Mouse (Mus musculus) stomach, postnatal 0 days (tissue): ENCODE results near the gene Kdelr1.

Experiments used
- CTCF ChIP-seq: IDR thresholded peaks from 2 replicates; pipeline ENCODE4 v1.5.1; 2016; ENCODE audit warnings: antibody characterized with exemption, low read depth, mild to moderate bottlenecking, moderate library complexity
- EP300 ChIP-seq: optimal IDR thresholded peaks from 2 replicates; pipeline ENCODE3; 2016; ENCODE audit warnings: antibody characterized with exemption

- TF ChIP-seq EP300, result no peak
- TF ChIP-seq CTCF, result no peak
These were observed 34.0 kb downstream of the Kdelr1 start for GRCm38 (mm10) chr7:45906622-45907021.
